ENCODE assay signal across 11 mouse cellular contexts in genomic region chr19:47871515-47871914, GRCm38 (mm10). TPM values are rescaled to one million over a fixed set of nuclear protein-coding genes. Genes with fewer than 3 reads are reported as not detected.
DNase-seq lines count a peak whose midpoint lies in the region; ATAC-seq and TF ChIP-seq lines count a peak whose summit lies in the region.
"Had no signal": no experiment of that assay in that cellular context is flagged by ENCODE, and none has a peak within 500 bp of the region (broad histone marks: within the 10 kb centered on the region; RNA-seq: fewer than 3 reads in every experiment).

No protein-coding gene starts in this region.

- H3K9me3 ChIP-seq in intestine, postnatal 0 days (ENCODE audit: control insufficient read depth) = no peaks in the 10 kb centered on the region
- no peaks in the 10 kb centered on the region for H3K9me3 ChIP-seq in intestine, embryonic 15.5 days
- H3K9me3 ChIP-seq: megakaryocyte, embryonic 14.5 days had no signal

- no peak overlapping the region for H3K4me3 ChIP-seq in intestine, postnatal 0 days (ENCODE audit: low read depth, low read length)
- no peak overlapping the region for H3K4me3 ChIP-seq in intestine, embryonic 15.5 days (replicated peaks)
- H3K4me3 ChIP-seq: erythroblast, embryonic 14.5 days; megakaryocyte, embryonic 14.5 days had no signal

- peak; percentile 43 for DNase-seq in right cerebral cortex, postnatal 14 days
- DNase-seq in right cerebral cortex, postnatal 25 days = no peak
- peak; percentile 48 for DNase-seq in embryo, embryonic 11 days
- peak; percentile 62 for DNase-seq in thymus, postnatal 4 days
- DNase-seq in yolk sac, embryonic 10.5 days (ENCODE audit: low spot score) = no peak
- DNase-seq: heart, adult 18-20 months; kidney, adult 18-20 months had no signal

- H3K27me3 ChIP-seq in intestine, postnatal 0 days (replicated peaks; ENCODE audit: control insufficient read depth, insufficient read depth, low read length) = no peaks in the 10 kb centered on the region
- H3K27me3 ChIP-seq in intestine, embryonic 15.5 days (replicated peaks) = no peaks in the 10 kb centered on the region

- no peaks in the 10 kb centered on the region for H3K36me3 ChIP-seq in intestine, postnatal 0 days (ENCODE audit: control insufficient read depth, insufficient read depth)
- H3K36me3 ChIP-seq in intestine, embryonic 15.5 days = no peaks in the 10 kb centered on the region

- no peak for ATAC-seq in intestine, postnatal 0 days
- no peak for ATAC-seq in intestine, embryonic 15.5 days

- 40% methylated on average over 10 of the region's 10 CpGs for WGBS in intestine, postnatal 0 days
- 30% methylated on average over 10 of the region's 10 CpGs for WGBS in intestine, embryonic 15.5 days

- TF ChIP-seq CTCF in intestine, postnatal 0 days (IDR thresholded peaks at IDR 0.05; ENCODE audit: low read depth) = peak; percentile 62

- no peak overlapping the region for H3K4me2 ChIP-seq in intestine, postnatal 0 days (replicated peaks; ENCODE audit: low read depth)
- no peak overlapping the region for H3K4me2 ChIP-seq in intestine, embryonic 15.5 days (replicated peaks)

- no peak overlapping the region for H3K27ac ChIP-seq in intestine, postnatal 0 days (ENCODE audit: low read depth, low read length)
- H3K27ac ChIP-seq in intestine, embryonic 15.5 days = no peak overlapping the region

- H3K4me1 ChIP-seq in intestine, postnatal 0 days (replicated peaks; ENCODE audit: control insufficient read depth, insufficient read depth, low read length) = no peaks in the 10 kb centered on the region
- H3K4me1 ChIP-seq in intestine, embryonic 15.5 days (replicated peaks) = 0 out of 2 replicates have a peak, but pooled peaks cover 3% of the 10 kb centered on the region
- H3K4me1 ChIP-seq: megakaryocyte, embryonic 14.5 days had no signal

- H3K9ac ChIP-seq in intestine, postnatal 0 days (ENCODE audit: low read depth, low read length) = no peak overlapping the region
- H3K9ac ChIP-seq in intestine, embryonic 15.5 days = no peak overlapping the region

RNA-seq across cellular contexts. Expression of gene Gsto2, which starts 6.2 kb away (rescaled TPM):
- polyA plus RNA-seq in intestine, postnatal 0 days (2015; fragmentation: Nextera tagmentation; extraction: Ambion mirVana) = 0.95 and 0.98 TPM in 2 replicates
- 0.68 and 0.97 TPM in 2 replicates for polyA plus RNA-seq in intestine, embryonic 15.5 days (2015; fragmentation: Nextera tagmentation; extraction: Ambion mirVana)
- polyA plus RNA-seq: erythroblast, embryonic 14.5 days had no signal

RNA-seq across cellular contexts. Expression of gene Gsto1, which starts 16.7 kb away (rescaled TPM):
- polyA plus RNA-seq in intestine, postnatal 0 days (2015; fragmentation: Nextera tagmentation; extraction: Ambion mirVana) = 742 and 817 TPM in 2 replicates
- polyA plus RNA-seq in intestine, embryonic 15.5 days (2015; fragmentation: Nextera tagmentation; extraction: Ambion mirVana) = 468 and 476 TPM in 2 replicates

RNA-seq across cellular contexts. Expression of gene Cfap43, which starts 47.6 kb away (rescaled TPM):
- polyA plus RNA-seq in intestine, postnatal 0 days (2015; fragmentation: Nextera tagmentation; extraction: Ambion mirVana) = 0.16 and 0.22 TPM in 2 replicates
- 0.11 and 0.28 TPM in 2 replicates for polyA plus RNA-seq in intestine, embryonic 15.5 days (2015; fragmentation: Nextera tagmentation; extraction: Ambion mirVana)
- polyA plus RNA-seq: erythroblast, embryonic 14.5 days had no signal

RNA-seq across cellular contexts. Expression of gene Itprip, which starts 47.6 kb away (rescaled TPM):
- 2.6 and 2.7 TPM in 2 replicates for polyA plus RNA-seq in intestine, postnatal 0 days (2015; fragmentation: Nextera tagmentation; extraction: Ambion mirVana)
- 9.8 and 10.7 TPM in 2 replicates for polyA plus RNA-seq in intestine, embryonic 15.5 days (2015; fragmentation: Nextera tagmentation; extraction: Ambion mirVana)

Comparison
In these comparisons a context has a peak if more than half of its experiments do, and no peak if none do; other contexts are left out.
1. DNase-seq: peak in right cerebral cortex, postnatal 14 days (single experiment), embryo, embryonic 11 days (single experiment) and thymus, postnatal 4 days (single experiment); none in right cerebral cortex, postnatal 25 days (single experiment) and yolk sac, embryonic 10.5 days (single experiment).